Mouse (Mus musculus): ENCODE results near the gene Trim65.

DNA sequence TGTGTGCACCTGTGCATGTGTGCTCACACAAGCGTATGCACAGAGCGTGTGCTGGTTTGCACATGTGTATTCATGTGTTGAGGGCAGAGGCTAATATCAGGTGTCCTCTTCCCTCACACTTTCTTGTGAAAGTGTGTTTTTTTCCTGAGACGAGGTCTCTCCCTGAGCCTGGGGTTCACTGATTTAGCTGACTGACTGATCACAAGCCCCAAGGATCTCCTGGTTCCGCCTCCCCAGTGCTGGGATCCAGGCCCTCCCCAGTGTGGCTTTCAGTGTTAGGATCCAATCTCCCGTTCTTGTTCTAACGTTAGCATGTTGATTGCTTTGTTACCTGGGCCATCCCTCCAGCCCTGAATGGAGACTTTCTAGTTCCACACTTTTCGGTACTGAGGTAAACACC lies 30.1 kb downstream of the Trim65 start:
- TF ChIP-seq CTCF (IDR thresholded peaks at IDR 0.05; ENCODE audit: extremely low read depth, insufficient read depth, low read length), result no peak
- no peak for TF ChIP-seq POLR2A (IDR thresholded peaks at IDR 0.05; ENCODE audit: extremely low read depth, insufficient read depth, low read length)
